Mouse (Mus musculus) heart, adult 2 months (tissue): ENCODE results near the gene Atl1. TPM values are rescaled to one million over a fixed set of nuclear protein-coding genes. Genes with fewer than 3 reads are reported as not detected.

Experiments used
- DNase-seq, 2 experiments: peaks; one replicate each; pipeline ENCODE4 v3.0.0; 2021
- H3K27ac ChIP-seq: fragments of 200-600 bp; 2 replicates; pipeline ENCODE4 v1.8.1; 2022
- H3K27me3 ChIP-seq: fragments of 200-500 bp; 2 replicates; pipeline ENCODE4 v1.6.1; 2012; ENCODE audit warnings: mild to moderate bottlenecking, low read length, inconsistent platforms, mixed read lengths; ENCODE audit not compliant: control insufficient read depth, insufficient read depth
- H3K36me3 ChIP-seq: fragments of 200-500 bp; 2 replicates; pipeline ENCODE4 v1.6.1; 2012; ENCODE audit warnings: low read length, inconsistent platforms; ENCODE audit not compliant: control insufficient read depth, insufficient read depth
- H3K4me1 ChIP-seq: fragments of 200-500 bp; 2 replicates; pipeline ENCODE4 v1.6.1; 2011; ENCODE audit warnings: low read length; ENCODE audit not compliant: control insufficient read depth, insufficient read depth
- H3K4me3 ChIP-seq: fragments of 200-600 bp; 2 replicates; pipeline ENCODE4 v1.8.1; 2022
- H3K79me2 ChIP-seq: fragments of 200-500 bp; replicated peaks from 2 replicates; pipeline ENCODE4 v1.6.1; 2012; ENCODE audit warnings: mild to moderate bottlenecking, inconsistent platforms, low read length, moderate library complexity, mixed read lengths; ENCODE audit not compliant: control insufficient read depth, insufficient read depth
- H3K9ac ChIP-seq: fragments of 200-500 bp; 2 replicates; pipeline ENCODE4 v1.6.1; 2012; ENCODE audit warnings: low read depth, mild to moderate bottlenecking, control low read depth, inconsistent platforms, low read length, mixed read lengths
- CTCF ChIP-seq: fragments of 200-600 bp; IDR thresholded peaks from 2 replicates; pipeline ENCODE4 v1.8.1; 2022; ENCODE audit warnings: antibody characterized with exemption, mild to moderate bottlenecking, moderate library complexity
- EP300 ChIP-seq: fragments of 200-500 bp; IDR thresholded peaks from 2 replicates; pipeline ENCODE4 v1.6.1; 2011; ENCODE audit warnings: low read depth, low read length, control low read depth; ENCODE audit not compliant: insufficient read depth
- POLR2A ChIP-seq: fragments of 200-500 bp; IDR thresholded peaks from 2 replicates; pipeline ENCODE4 v1.6.1; 2011; ENCODE audit warnings: mild to moderate bottlenecking, low read depth, low read length, control low read depth; ENCODE audit not compliant: insufficient read depth
- WGBS: fragments of 180-500 bp; shearing (Covaris S2); methylation state at CpG from one replicate; pipeline ENCODE4 v1.1.7; 2018; 5-methylcytosine and 5-hydroxymethylcytosine counted together
- intact Hi-C: fragments of 180-260 bp; cut with DNase I; formaldehyde crosslinking; loops from one replicate; pipeline ENCODE4 v1.15.1; 2025
- polyA plus RNA-seq: library from polyadenylated mRNA; depleted of rRNA; stranded (reverse); fragments of >200 nt; gene quantifications from 2 replicates; pipeline ENCODE4 v1.2.3, GENCODE M21; 2012; rRNA removed
- total RNA-seq, 2 experiments: library from RNA; stranded (reverse); gene quantifications; 2 replicates each; pipeline ENCODE4 v1.2.3; 2021

The Atl1 gene
- total and polyA plus RNA-seq, 3 experiments: 2.9 to 4.0 (median 4.0) TPM

DNA sequence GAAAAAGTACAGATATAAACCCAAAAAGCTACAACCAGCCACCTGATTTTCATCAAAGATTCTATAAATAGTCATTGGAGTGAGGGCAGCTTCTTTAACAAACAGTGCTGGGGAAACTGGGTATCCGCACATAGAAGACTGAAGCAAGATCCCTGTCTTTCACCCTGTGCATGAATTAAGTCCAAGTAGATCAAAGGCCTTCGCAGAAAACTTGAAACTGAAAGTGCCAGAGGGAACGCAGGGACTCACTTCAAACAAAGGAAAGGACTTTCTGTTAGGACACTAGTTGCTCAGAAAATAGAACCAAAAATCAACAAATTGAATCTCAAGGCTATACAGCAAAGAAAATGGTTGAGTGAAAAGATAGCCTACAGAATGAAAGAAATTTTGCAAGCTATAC, 103.0 kb downstream of the Atl1 start:
- Histone ChIP-seq H3K36me3 (no peaks in the 10 kb centered on the region), H3K79me2 (no peaks in the 10 kb centered on the region), H3K27me3 (no peaks in the 10 kb centered on the region), H3K27ac (no peak overlapping the region), H3K4me1 (no peaks in the 10 kb centered on the region), H3K4me3 (no peak overlapping the region), H3K9ac (no peak overlapping the region)
- WGBS: 72% methylated on average over 3 of the region's 3 CpGs
- intact Hi-C loops: no loop called here
- DNase-seq: no peak
- TF ChIP-seq POLR2A: no peak
- TF ChIP-seq EP300: no peak
- no peak for TF ChIP-seq CTCF

DNA sequence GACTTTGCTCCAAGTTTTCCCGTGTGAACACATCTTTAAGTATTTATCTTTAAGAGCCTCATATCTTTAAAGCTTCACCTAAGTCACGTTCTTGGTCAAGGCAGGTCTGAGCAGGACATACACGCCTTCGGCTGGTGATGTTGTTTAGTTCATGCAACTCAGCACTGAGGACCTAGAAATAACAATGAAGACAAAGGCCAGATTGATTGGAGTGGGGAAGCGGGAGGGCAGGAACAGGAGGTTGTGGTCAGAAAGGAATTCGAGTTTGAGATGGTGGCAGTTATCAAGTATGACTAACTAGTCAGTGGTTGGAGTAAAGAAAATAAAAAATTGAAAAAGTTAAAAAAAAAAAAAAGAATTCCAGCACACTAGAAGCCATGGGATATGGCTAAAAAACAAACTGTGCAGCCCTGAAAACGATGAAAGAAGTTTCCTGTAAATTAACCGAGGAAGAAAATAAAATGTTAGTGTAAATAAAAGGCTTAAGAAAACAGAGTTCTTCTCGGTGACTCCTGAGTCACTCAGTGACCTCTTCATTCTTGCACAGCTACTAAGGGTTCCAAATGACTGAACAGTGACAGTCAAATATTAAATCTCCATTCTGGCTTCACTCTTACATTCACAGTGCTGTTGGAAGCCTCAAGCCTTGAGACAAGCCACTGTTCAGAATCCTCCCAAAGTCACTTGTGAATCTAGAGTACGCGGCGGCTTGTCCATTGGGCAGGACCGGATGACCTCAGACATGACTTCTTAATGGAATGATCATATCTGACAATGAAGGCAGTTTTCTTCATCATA, 106.0 kb downstream of the Atl1 start:
- intact Hi-C loops: no loop called here
- Histone ChIP-seq H3K27me3 (no peaks in the 10 kb centered on the region), H3K27ac (no peak overlapping the region), H3K4me1 (no peaks in the 10 kb centered on the region), H3K9ac (no peak overlapping the region), H3K79me2 (no peaks in the 10 kb centered on the region), H3K36me3 (no peaks in the 10 kb centered on the region), H3K4me3 (no peak overlapping the region)
- no peak for DNase-seq
- TF ChIP-seq EP300 (no peak), CTCF (no peak), POLR2A (no peak)
- 61% methylated on average over 13 of the region's 13 CpGs for WGBS

DNA sequence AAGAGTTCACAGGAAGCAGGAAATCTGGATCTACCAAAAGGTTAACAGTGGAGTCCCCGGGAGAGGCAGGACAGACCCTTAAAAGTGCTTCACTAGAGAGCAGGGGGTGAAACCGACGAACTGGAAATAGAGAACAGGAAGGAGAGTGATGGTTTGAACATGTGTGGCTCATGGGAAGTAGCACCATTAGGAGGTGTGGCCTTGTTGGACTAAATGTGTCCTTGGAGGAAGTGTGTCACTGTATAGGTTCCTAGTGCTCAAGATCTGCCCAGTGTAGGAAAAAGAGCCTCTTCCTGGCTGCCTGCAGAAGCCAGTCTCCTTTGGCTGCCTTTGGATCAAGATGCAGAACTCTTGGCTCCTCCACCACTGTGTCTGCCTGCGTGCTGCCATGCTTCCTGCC, 112.7 kb downstream of the Atl1 start:
- TF ChIP-seq POLR2A: no peak
- no peak for TF ChIP-seq EP300
- no peak for TF ChIP-seq CTCF
- no peaks in the 10 kb centered on the region for H3K79me2 ChIP-seq
- no peaks in the 10 kb centered on the region for H3K4me1 ChIP-seq
- no peak overlapping the region for H3K9ac ChIP-seq
- H3K27ac ChIP-seq: no peak overlapping the region
- H3K27me3 ChIP-seq: no peaks in the 10 kb centered on the region
- DNase-seq: no peak
- H3K36me3 ChIP-seq: no peaks in the 10 kb centered on the region
- intact Hi-C loops: no loop called here
- no peak overlapping the region for H3K4me3 ChIP-seq
- WGBS: 39% methylated on average over 4 of the region's 4 CpGs

DNA sequence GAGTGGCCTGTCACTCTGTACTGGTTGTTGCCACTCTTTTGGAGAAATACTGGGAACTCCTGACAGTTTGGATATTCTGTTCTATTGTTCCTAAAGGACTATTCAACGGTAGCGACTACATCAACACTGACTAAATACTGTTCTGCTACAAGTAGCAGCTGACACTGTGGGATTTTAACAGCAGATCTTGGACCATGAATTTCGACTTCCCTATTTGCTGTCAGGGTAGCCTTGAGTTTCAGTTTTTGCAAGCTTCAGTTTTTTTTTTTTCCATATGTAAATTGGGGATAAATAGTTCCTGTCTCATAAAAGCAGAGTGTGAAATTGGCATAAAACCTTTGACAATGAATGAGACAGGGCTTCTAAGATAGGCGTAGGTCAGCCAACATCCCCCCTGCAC, 117.9 kb downstream of the Atl1 start:
- TF ChIP-seq CTCF (no peak), POLR2A (no peak), EP300 (no peak)
- Histone ChIP-seq H3K27ac (no peak overlapping the region), H3K36me3 (no peaks in the 10 kb centered on the region), H3K27me3 (no peaks in the 10 kb centered on the region), H3K79me2 (no peaks in the 10 kb centered on the region), H3K4me3 (no peak overlapping the region), H3K4me1 (no peaks in the 10 kb centered on the region), H3K9ac (no peak overlapping the region)
- no peak for DNase-seq
- intact Hi-C loops: no loop called here
- 92% methylated on average over 4 of the region's 4 CpGs for WGBS

DNA sequence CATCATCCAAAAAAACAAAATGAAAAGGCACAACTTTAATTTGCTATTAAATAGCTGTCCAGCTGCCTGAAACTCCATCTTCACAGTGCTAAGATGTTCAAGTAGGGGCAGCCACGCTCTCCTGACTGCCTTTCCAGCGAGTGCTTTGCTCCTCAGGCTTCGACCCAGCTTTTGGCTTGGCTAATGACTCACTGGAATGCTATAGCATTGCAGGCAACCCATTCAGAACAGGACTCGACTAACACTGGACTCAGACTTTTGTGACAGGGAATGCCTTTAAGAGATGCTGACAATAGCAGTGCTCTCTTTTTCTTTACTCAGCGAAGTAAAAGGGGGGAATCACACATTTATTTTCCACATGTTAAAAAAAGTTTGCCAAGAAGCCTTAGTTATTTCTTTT, 119.3 kb downstream of the Atl1 start:
- H3K27ac ChIP-seq: no peak overlapping the region
- DNase-seq: no peak

DNA sequence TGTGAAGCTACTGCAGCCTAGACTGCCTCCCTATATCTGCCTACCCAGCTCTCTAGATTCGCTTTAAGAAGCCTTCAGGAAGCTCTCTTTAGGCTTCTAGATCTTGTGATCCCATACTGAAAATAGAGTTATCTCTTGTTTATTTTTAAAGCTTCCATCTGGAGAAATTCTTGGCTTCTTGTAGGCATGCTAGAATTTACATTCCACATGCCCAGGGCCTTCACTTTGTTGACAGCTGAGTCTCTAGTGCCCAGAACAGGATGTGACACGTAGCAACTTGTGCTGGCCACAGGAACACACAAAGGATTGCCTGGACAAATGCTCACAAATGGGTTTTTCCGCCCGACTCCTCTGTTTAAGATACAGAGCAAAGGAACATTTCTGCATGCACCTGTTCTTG, 123.5 kb downstream of the Atl1 start:
- no peak for DNase-seq
- H3K36me3 ChIP-seq: peaks cover 2% of the 10 kb centered on the region; the same call in 1 of the 2 replicates

More for the DNA sequence above, 119.3 kb downstream of the Atl1 start:
- Histone ChIP-seq H3K4me3 (no peak overlapping the region), H3K79me2 (no peaks in the 10 kb centered on the region), H3K36me3 (peaks cover 2% of the 10 kb centered on the region; the same call in 1 of the 2 replicates), H3K4me1 (no peaks in the 10 kb centered on the region; the same call in 1 of the 2 replicates), H3K27me3 (no peaks in the 10 kb centered on the region), H3K9ac (no peak overlapping the region)
- intact Hi-C loops: no loop called here
- TF ChIP-seq CTCF (no peak), EP300 (no peak), POLR2A (no peak)
- WGBS: 91% methylated on average over 5 of the region's 5 CpGs

More for the DNA sequence above, 123.5 kb downstream of the Atl1 start:
- Histone ChIP-seq H3K27me3 (no peaks in the 10 kb centered on the region), H3K4me3 (no peak overlapping the region), H3K9ac (no peak overlapping the region), H3K79me2 (no peaks in the 10 kb centered on the region), H3K4me1 (no peaks in the 10 kb centered on the region; the same call in 1 of the 2 replicates), H3K27ac (no peak overlapping the region)
- TF ChIP-seq CTCF: no peak
- TF ChIP-seq EP300: peak; percentile 42; the same call in 1 of the 2 replicates
- intact Hi-C loops: no loop called here
- 22% methylated on average over 4 of the region's 4 CpGs for WGBS

Other genes with a start within 250 kb of the Atl1 start
- gene Sos2, start 210.8 kb upstream of the Atl1 start, total RNA-seq: 10 to 100 TPM; 33.7 to 38.5 TPM
- 21.3 and 33.1 TPM in 2 replicates for gene Sos2, start 210.8 kb upstream of the Atl1 start, polyA plus RNA-seq
- 10 to 100 TPM; 41.9 to 49.4 TPM for gene L2hgdh, start 167.7 kb upstream of the Atl1 start, total RNA-seq
- 13.8 and 33.4 TPM in 2 replicates for gene L2hgdh, start 167.7 kb upstream of the Atl1 start, polyA plus RNA-seq
- 10 to 100 TPM; 31.5 to 34.7 TPM for gene Atp5s, start 167.7 kb upstream of the Atl1 start, total RNA-seq
- 22.5 and 56.1 TPM in 2 replicates for gene Atp5s, start 167.7 kb upstream of the Atl1 start, polyA plus RNA-seq
- gene Cdkl1, start 101.3 kb upstream of the Atl1 start, total RNA-seq: 10 to 100 TPM in 1 of 2 experiments, 1 to 10 TPM in 1; 9.3 to 11.2 TPM
- gene Cdkl1, start 101.3 kb upstream of the Atl1 start, polyA plus RNA-seq: 2.0 and 3.0 TPM in 2 replicates
- 10 to 100 TPM; 20.0 to 21.7 TPM for gene Map4k5, start 586 bp downstream of the Atl1 start, total RNA-seq
- gene Map4k5, start 586 bp downstream of the Atl1 start, polyA plus RNA-seq: 5.6 and 10.0 TPM in 2 replicates
- 10 to 100 TPM; 21.3 to 23.6 TPM for gene Sav1, start 94.4 kb downstream of the Atl1 start, total RNA-seq
- 13.5 and 25.8 TPM in 2 replicates for gene Sav1, start 94.4 kb downstream of the Atl1 start, polyA plus RNA-seq
- gene Nin, start 221.1 kb downstream of the Atl1 start, total RNA-seq: 10 to 100 TPM; 13.7 to 17.3 TPM
- 4.5 and 9.3 TPM in 2 replicates for gene Nin, start 221.1 kb downstream of the Atl1 start, polyA plus RNA-seq